Mouse (Mus musculus) stomach, postnatal 0 days (tissue): Measurements from ENCODE around the gene Casp3. TPM values are rescaled to one million over a fixed set of nuclear protein-coding genes. Genes with fewer than 3 reads are reported as not detected.

Source experiments
- ATAC-seq: fragments of 200-750 bp; cut with Nextera tagmentation; 2 replicates; pipeline ENCODE4 v1.8.0; 2017; ENCODE audit not compliant: low FRiP score, low TSS enrichment
- DNase-seq: peaks from one replicate; pipeline ENCODE4 v3.0.0-alpha.2; 2016; ENCODE audit warnings: low spot score
- H3K27ac ChIP-seq: fragments of 300-500 bp; sonication (generic); replicated peaks from 2 replicates; pipeline ENCODE4 v1.5.1; 2014; ENCODE audit warnings: mild to moderate bottlenecking, control low read depth
- H3K27me3 ChIP-seq: fragments of 300-500 bp; sonication (generic); 2 replicates; pipeline ENCODE4 v1.6.1; 2014; ENCODE audit warnings: low read length; ENCODE audit not compliant: control insufficient read depth, insufficient read depth
- H3K36me3 ChIP-seq: fragments of 300-500 bp; sonication (generic); 2 replicates; pipeline ENCODE4 v1.6.1; 2014; ENCODE audit warnings: low read length, mixed read lengths; ENCODE audit not compliant: control insufficient read depth, insufficient read depth
- H3K4me1 ChIP-seq: fragments of 300-500 bp; sonication (generic); replicated peaks from 2 replicates; pipeline ENCODE4 v1.6.1; 2014; ENCODE audit warnings: antibody characterized with exemption; ENCODE audit not compliant: control insufficient read depth, insufficient read depth
- H3K4me2 ChIP-seq: fragments of 300-500 bp; sonication (generic); replicated peaks from 2 replicates; pipeline ENCODE4 v1.6.1; 2014; ENCODE audit warnings: low read depth, mild to moderate bottlenecking, control low read depth, moderate library complexity
- H3K4me3 ChIP-seq: fragments of 300-500 bp; sonication (generic); 2 replicates; pipeline ENCODE4 v1.5.1; 2014; ENCODE audit warnings: low read depth, low read length, control low read depth
- H3K9ac ChIP-seq: fragments of 300-500 bp; sonication (generic); 2 replicates; pipeline ENCODE4 v1.6.1; 2014; ENCODE audit warnings: mild to moderate bottlenecking, low read length, control low read depth, mixed read lengths
- H3K9me3 ChIP-seq: fragments of 300-500 bp; sonication (generic); 2 replicates; pipeline ENCODE4 v1.6.1; 2016; ENCODE audit warnings: low read length; ENCODE audit not compliant: control insufficient read depth
- CTCF ChIP-seq: IDR thresholded peaks from 2 replicates; pipeline ENCODE4 v1.5.1; 2016; ENCODE audit warnings: antibody characterized with exemption, low read depth, mild to moderate bottlenecking, moderate library complexity
- EP300 ChIP-seq: optimal IDR thresholded peaks from 2 replicates; pipeline ENCODE3; 2016; ENCODE audit warnings: antibody characterized with exemption
- WGBS: fragments of 180-500 bp; shearing (Covaris S2); extraction: QIAGEN DNeasy Blood & Tissue Kit; methylation state at CpG from one replicate; pipeline ENCODE4 v1.1.7; 2014; 5-methylcytosine and 5-hydroxymethylcytosine counted together
- polyA plus RNA-seq: library from polyadenylated mRNA; unstranded; fragments of >200 nt; fragmentation: Nextera tagmentation; extraction: Ambion mirVana; gene quantifications from 2 replicates; pipeline ENCODE4 v1.2.1, GENCODE M21; 2015

Gene Casp3
- polyA plus RNA-seq, 1 experiment from 2014 or later, result 25.0 TPM

DNA sequence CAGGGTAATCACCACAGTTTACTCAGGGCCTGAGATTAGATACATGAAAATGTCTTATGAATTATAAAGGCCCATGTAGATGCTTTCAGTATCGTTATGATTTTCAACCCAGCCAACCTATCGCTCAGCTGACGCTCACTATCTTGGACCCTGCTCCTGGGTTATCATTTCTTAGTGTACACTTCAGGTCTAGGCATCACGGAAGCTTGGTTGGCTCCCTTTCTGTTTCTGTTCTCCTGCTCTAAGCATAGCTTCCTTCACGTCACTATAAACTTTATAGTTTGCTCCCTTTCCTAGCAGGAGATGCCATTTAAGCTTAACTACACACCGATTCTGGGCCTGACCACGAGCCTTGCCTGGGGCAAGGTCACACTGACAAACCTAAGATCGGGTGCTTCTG, 5.5 kb upstream of the Casp3 start:
- Histone ChIP-seq H3K27me3 (no peaks in the 10 kb centered on the region), H3K4me3 (no peak overlapping the region), H3K9me3 (no peaks in the 10 kb centered on the region), H3K4me2 (no peak overlapping the region), H3K4me1 (no peaks in the 10 kb centered on the region), H3K36me3 (no peaks in the 10 kb centered on the region), H3K9ac (no peak overlapping the region), H3K27ac (no peak overlapping the region)
- ATAC-seq (peak; percentile 76), DNase-seq (peak; percentile 23)
- TF ChIP-seq EP300 (no peak), CTCF (no peak)
- WGBS, result 72% methylated on average over 8 of the region's 8 CpGs

DNA sequence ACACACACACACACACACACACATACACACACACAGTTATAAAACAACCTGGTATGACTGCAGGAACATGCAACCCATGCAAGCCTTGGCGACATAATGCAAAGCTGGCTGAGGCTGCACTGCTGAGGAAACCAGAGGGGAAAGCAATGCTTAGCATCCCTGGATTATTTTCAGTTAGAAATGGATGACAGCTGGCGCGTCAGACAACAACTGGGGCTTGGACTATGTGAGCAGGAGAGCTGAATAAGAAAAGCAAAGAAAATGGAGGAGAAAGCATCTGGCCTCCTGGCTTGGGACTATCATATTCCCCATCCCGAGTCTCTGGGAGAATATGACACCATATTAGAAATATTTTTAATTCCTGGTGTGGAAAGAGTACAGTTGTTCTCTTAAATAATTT, 4.2 kb upstream of the Casp3 start:
- H3K4me1 ChIP-seq, result no peaks in the 10 kb centered on the region
- 68% methylated on average over 4 of the region's 4 CpGs for WGBS
- no peaks in the 10 kb centered on the region for H3K27me3 ChIP-seq
- TF ChIP-seq CTCF (no peak), EP300 (no peak)
- H3K36me3 ChIP-seq, result no peaks in the 10 kb centered on the region
- no peak overlapping the region for H3K4me3 ChIP-seq
- no peaks in the 10 kb centered on the region for H3K9me3 ChIP-seq
- no peak for ATAC-seq
- H3K4me2 ChIP-seq, result no peak overlapping the region
- no peak overlapping the region for H3K9ac ChIP-seq
- no peak overlapping the region for H3K27ac ChIP-seq
- DNase-seq, result no peak

DNA sequence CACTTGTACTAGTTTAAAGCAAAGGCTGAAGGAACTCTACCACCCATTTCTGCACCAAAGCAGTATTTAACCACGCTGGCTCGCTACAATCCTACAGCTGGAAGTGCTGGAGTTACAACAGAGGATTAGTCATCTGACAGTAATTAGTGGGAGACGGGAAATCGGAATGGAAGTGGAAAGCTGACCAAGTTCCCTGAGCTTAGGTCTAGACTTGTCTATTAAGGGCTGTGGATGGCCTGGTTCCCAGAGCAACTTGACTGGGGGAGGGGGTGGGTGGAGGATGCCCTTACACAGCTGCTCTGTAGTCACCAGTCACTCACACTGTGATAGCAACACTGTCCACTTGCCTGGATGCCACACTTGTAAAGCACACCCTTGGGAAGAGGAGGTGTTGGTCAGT, 3.7 kb upstream of the Casp3 start:
- no peak for DNase-seq
- no peak for ATAC-seq
- Histone ChIP-seq H3K36me3 (no peaks in the 10 kb centered on the region), H3K27me3 (no peaks in the 10 kb centered on the region), H3K9ac (no peak overlapping the region), H3K4me2 (no peak overlapping the region), H3K4me3 (no peak overlapping the region), H3K4me1 (no peaks in the 10 kb centered on the region), H3K9me3 (no peaks in the 10 kb centered on the region), H3K27ac (no peak overlapping the region)
- TF ChIP-seq CTCF (no peak), EP300 (no peak)
- 34% methylated on average over 4 of the region's 4 CpGs for WGBS

- 83% methylated on average over 8 of the region's 8 CpGs for WGBS
- no peaks in the 10 kb centered on the region; the same call in 1 of the 2 replicates for H3K4me1 ChIP-seq
- ATAC-seq (no peak), DNase-seq (no peak)
- H3K36me3 ChIP-seq, result no peaks in the 10 kb centered on the region
- H3K4me2 ChIP-seq, result 0 out of 2 replicates have a peak overlapping the region, but pooled peaks have one; percentile 0
- no peak overlapping the region for H3K4me3 ChIP-seq
- H3K9ac ChIP-seq, result no peak overlapping the region
- no peak for TF ChIP-seq CTCF
- no peak for TF ChIP-seq EP300
- no peaks in the 10 kb centered on the region for H3K9me3 ChIP-seq
- H3K27ac ChIP-seq, result no peak overlapping the region
- H3K27me3 ChIP-seq, result no peaks in the 10 kb centered on the region
Measured at GRCm38 (mm10) chr8:46615936-46616335, 1.2 kb upstream of the Casp3 start.

DNA sequence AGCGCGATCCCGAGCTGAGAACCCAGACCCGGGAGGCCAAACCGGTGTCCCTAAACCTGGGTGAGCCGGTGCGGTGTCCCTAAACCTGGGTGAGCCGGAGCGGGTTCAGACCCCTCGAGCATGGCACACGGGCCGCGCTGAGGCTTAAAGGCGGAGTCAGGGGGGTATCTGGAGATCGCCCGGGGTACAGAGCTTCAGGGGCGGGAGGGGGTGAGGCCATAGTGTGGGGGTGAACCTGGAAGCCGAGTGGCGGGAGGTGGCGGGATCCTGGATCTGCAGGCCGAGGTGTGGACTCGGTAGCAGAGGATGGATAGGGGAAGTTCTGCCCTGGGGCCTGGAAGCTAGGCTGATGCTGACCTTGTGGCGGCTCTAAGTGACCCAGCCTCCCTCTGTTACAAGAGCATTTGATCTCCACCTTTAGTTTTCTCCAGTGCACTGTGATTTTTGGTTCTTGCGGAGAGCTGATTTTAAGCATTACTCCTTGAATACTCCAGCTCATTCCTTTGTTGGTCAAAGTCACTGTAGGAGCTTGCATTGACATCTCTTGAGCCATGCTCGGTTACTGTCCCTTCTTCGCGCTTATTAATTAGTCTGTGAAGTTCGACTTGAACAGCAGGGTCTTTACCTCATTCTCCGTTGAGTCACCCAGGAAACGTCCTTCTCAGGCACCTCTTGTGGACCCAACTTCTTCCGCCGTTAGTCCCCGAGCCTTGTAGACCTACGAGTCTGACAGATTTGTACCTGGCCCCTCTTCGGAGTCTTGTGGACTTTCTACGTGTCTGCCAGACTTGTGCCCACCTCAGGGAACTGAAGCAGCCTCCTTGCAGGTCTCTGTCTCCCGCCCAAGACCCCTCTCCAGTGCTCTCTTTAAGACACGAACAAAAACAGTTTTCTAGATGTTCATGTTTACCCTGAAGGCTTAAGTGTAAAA, 864 bp downstream of the Casp3 start:
- Histone ChIP-seq H3K4me3 (peak overlapping the region; percentile 83), H3K9me3 (no peaks in the 10 kb centered on the region), H3K27me3 (no peaks in the 10 kb centered on the region), H3K4me1 (no peaks in the 10 kb centered on the region; the same call in 1 of the 2 replicates), H3K27ac (peak overlapping the region; percentile 87), H3K36me3 (no peaks in the 10 kb centered on the region), H3K4me2 (peak overlapping the region; percentile 94), H3K9ac (peak overlapping the region; percentile 82)
- DNase-seq (no peak), ATAC-seq (no peak; the same call in none of the 2 replicates)
- WGBS, result under 1% methylated on average over 38 of the region's 38 CpGs
- TF ChIP-seq EP300, result no peak
- TF ChIP-seq CTCF, result no peak

- no peak for ATAC-seq
- 9% methylated on average over 10 of the region's 10 CpGs for WGBS
Measured at GRCm38 (mm10) chr8:46618639-46619320, 1.7 kb downstream of the Casp3 start.

More at GRCm38 (mm10) chr8:46618639-46619320, 1.7 kb downstream of the Casp3 start:
- Histone ChIP-seq H3K9ac (peak overlapping the region; percentile 82), H3K36me3 (no peaks in the 10 kb centered on the region), H3K27me3 (no peaks in the 10 kb centered on the region), H3K4me3 (peak overlapping the region; percentile 83), H3K9me3 (no peaks in the 10 kb centered on the region), H3K4me1 (no peaks in the 10 kb centered on the region; the same call in 1 of the 2 replicates), H3K27ac (no peak overlapping the region), H3K4me2 (peak overlapping the region; percentile 94)
- no peak for TF ChIP-seq EP300
- DNase-seq, result no peak
